Mouse (Mus musculus): ENCODE results near the gene Gm5105.

Gene Gm5105

GRCm38 (mm10) chr3:138067288-138067687 lies at the start of gene Gm5105:
Gene Gm5105 (minus strand): TSS chr3:138067388.
- in situ Hi-C loops (cut with MboI; ENCODE audit: unreplicated experiment in 2 of 2): no loop called here

- in situ Hi-C loops (cut with MboI; ENCODE audit: unreplicated experiment in 2 of 2): no loop called here
These were observed 49.7 kb upstream of the Gm5105 start for GRCm38 (mm10) chr3:138116871-138117270.

- in situ Hi-C loops (cut with MboI; ENCODE audit: unreplicated experiment in 2 of 2): no loop called here
These were observed 46.9 kb upstream of the Gm5105 start for GRCm38 (mm10) chr3:138114106-138114505.

- in situ Hi-C loops (cut with MboI; ENCODE audit: unreplicated experiment in 2 of 2): no loop called here
These were observed 44.0 kb upstream of the Gm5105 start for GRCm38 (mm10) chr3:138110910-138111782.

- in situ Hi-C loops (cut with MboI; ENCODE audit: unreplicated experiment in 2 of 2): no loop called here
These were observed 39.7 kb upstream of the Gm5105 start for GRCm38 (mm10) chr3:138106887-138107286.

- in situ Hi-C loops (cut with MboI; ENCODE audit: unreplicated experiment in 2 of 2): no loop called here
These were observed 37.9 kb upstream of the Gm5105 start for GRCm38 (mm10) chr3:138105056-138105455.

GRCm38 (mm10) chr3:138103690-138104089 lies 36.5 kb upstream of the Gm5105 start:
- in situ Hi-C loops (cut with MboI; ENCODE audit: unreplicated experiment in 2 of 2): no loop called here

- in situ Hi-C loops (cut with MboI; ENCODE audit: unreplicated experiment in 2 of 2): no loop called here
These were observed 34.7 kb upstream of the Gm5105 start for GRCm38 (mm10) chr3:138101936-138102335.

GRCm38 (mm10) chr3:138097718-138098117 lies 30.5 kb upstream of the Gm5105 start:
- in situ Hi-C loops (cut with MboI; ENCODE audit: unreplicated experiment in 2 of 2): no loop called here

GRCm38 (mm10) chr3:138096263-138097028 lies 29.3 kb upstream of the Gm5105 start:
- in situ Hi-C loops (cut with MboI; ENCODE audit: unreplicated experiment in 2 of 2): no loop called here

- in situ Hi-C loops (cut with MboI; ENCODE audit: unreplicated experiment in 2 of 2): no loop called here
These were observed 28.5 kb upstream of the Gm5105 start for GRCm38 (mm10) chr3:138095718-138096117.

GRCm38 (mm10) chr3:138095301-138095700 lies 28.1 kb upstream of the Gm5105 start:
- in situ Hi-C loops (cut with MboI; ENCODE audit: unreplicated experiment in 2 of 2): no loop called here

- in situ Hi-C loops (cut with MboI; ENCODE audit: unreplicated experiment in 2 of 2): no loop called here
These were observed 16.7 kb upstream of the Gm5105 start for GRCm38 (mm10) chr3:138083896-138084295.

GRCm38 (mm10) chr3:138083073-138083637 lies 16.0 kb upstream of the Gm5105 start:
- in situ Hi-C loops (cut with MboI; ENCODE audit: unreplicated experiment in 2 of 2): no loop called here

- in situ Hi-C loops (cut with MboI; ENCODE audit: unreplicated experiment in 2 of 2): no loop called here
These were observed 11.5 kb upstream of the Gm5105 start for GRCm38 (mm10) chr3:138078701-138079100.

GRCm38 (mm10) chr3:138077476-138078340 lies 10.5 kb upstream of the Gm5105 start:
- in situ Hi-C loops (cut with MboI; ENCODE audit: unreplicated experiment in 2 of 2): no loop called here

GRCm38 (mm10) chr3:138075209-138075608 lies 8.0 kb upstream of the Gm5105 start:
- in situ Hi-C loops (cut with MboI; ENCODE audit: unreplicated experiment in 2 of 2): no loop called here

GRCm38 (mm10) chr3:138074214-138074613 lies 7.0 kb upstream of the Gm5105 start:
- in situ Hi-C loops (cut with MboI; ENCODE audit: unreplicated experiment in 2 of 2): no loop called here

- in situ Hi-C loops (cut with MboI; ENCODE audit: unreplicated experiment in 2 of 2): no loop called here
These were observed 4.4 kb upstream of the Gm5105 start for GRCm38 (mm10) chr3:138071476-138072073.

GRCm38 (mm10) chr3:138071004-138071403 lies 3.8 kb upstream of the Gm5105 start:
- in situ Hi-C loops (cut with MboI; ENCODE audit: unreplicated experiment in 2 of 2): no loop called here

All from v-Abl transformed pro-B cells (cell line).